Mouse (Mus musculus): Measurements from ENCODE around the gene Spem2. TPM values are rescaled to one million over a fixed set of nuclear protein-coding genes. Genes with fewer than 3 reads are reported as not detected.
A peak's percentile ranks its signal among the peaks of the same experiment; 100 is the strongest.

The Spem2 gene
- polyA plus RNA-seq, 1 experiment from 2014 or later, result not detected

DNA sequence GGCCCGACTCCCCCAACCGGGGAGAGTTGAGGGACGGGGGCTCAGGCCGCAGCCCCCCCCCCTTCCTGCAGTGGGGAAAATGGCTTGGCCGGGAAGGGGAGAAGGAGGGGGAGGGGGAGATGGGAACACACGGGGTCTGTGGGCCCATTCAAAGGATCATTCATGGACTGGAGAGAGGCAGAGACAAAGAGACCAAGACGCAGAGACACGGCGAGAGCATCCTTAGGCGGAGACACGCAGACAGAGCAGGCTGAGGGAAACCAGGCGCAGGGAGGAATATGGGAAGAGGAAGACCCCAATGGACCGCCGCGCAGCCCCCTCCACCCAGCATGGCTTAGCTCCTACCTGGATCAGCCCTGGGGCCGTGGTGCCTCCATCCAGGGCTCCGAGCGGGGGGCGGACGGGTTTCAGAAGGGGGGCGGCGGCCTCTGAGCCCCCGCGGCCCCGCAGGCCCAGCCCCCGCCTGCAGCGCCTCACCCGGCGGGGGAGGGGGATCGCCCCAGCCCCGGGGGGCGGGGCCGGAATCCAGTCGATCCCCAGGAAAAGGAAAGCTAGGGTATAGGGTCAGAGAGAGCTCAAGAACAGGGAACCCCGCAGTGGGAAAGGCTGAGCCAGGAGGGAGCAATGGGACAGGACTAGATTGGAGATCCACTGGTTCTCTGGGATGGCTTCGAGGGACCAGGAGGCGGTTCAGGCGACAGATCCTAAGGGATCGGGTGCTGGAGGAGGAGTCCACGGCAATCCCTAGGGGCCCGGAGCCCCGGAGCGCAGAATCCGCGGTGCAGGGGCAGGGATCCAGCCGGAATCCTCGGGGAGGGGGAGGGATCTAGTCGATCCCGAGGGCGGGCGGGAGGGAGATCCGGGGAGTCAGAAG, 18.7 kb upstream of the Spem2 start:
- WGBS, result under 1% methylated on average over 49 of the region's 52 CpGs
- no peaks in the 10 kb centered on the region for H3K36me3 ChIP-seq (ENCODE audit: insufficient read depth, low read length)
- TF ChIP-seq CTCF (IDR thresholded peaks at IDR 0.05; ENCODE audit: low read depth), result no peak
- no peak for ATAC-seq (replicated peaks; ENCODE audit: low FRiP score, low read depth)
- H3K4me2 ChIP-seq (ENCODE audit: low read length), result peak overlapping the region; percentile 97
- peak; percentile 50 for DNase-seq (ENCODE audit: low spot score)
- H3K4me3 ChIP-seq (replicated peaks; ENCODE audit: low read depth, low read length), result peak overlapping the region; percentile 59
- peaks cover 27% of the 10 kb centered on the region for H3K4me1 ChIP-seq (replicated peaks; ENCODE audit: insufficient read depth, low read length)
- no peaks in the 10 kb centered on the region for H3K9me3 ChIP-seq (replicated peaks; ENCODE audit: low read length)
- peak overlapping the region; percentile 75 for H3K9ac ChIP-seq (ENCODE audit: low read depth, low read length)
- H3K27me3 ChIP-seq (ENCODE audit: insufficient read depth, low read length), result no peaks in the 10 kb centered on the region
- peak overlapping the region; percentile 93 for H3K27ac ChIP-seq

DNA sequence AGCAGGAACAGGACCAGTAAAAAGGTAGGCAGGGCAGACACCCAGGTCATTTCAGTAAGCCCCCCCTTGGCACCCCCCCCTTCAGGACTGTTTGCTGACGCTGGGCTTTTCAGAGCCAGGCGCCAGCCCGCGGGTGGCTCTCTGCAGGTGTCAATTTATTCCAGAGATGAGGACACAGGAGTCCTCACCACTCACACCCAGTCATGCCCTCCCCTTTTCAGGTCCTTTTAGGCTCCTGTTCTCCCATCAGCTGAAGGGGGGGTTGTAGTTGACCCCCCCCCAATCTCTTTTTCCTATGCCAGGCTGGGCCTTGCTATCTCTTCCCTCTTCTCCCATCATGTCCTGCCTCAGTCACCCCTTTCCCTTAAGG, 17.7 kb upstream of the Spem2 start:
- WGBS, result 18% methylated on average over 4 of the region's 4 CpGs
- Histone ChIP-seq H3K9ac (ENCODE audit: low read depth, low read length) (no peak overlapping the region), H3K4me2 (ENCODE audit: low read length) (peak overlapping the region; percentile 97), H3K4me3 (replicated peaks; ENCODE audit: low read depth, low read length) (peak overlapping the region; percentile 59; the same call in 1 of the 2 replicates), H3K9me3 (replicated peaks; ENCODE audit: low read length) (no peaks in the 10 kb centered on the region), H3K27ac (no peak overlapping the region), H3K27me3 (ENCODE audit: insufficient read depth, low read length) (no peaks in the 10 kb centered on the region), H3K4me1 (replicated peaks; ENCODE audit: insufficient read depth, low read length) (peaks cover 27% of the 10 kb centered on the region), H3K36me3 (ENCODE audit: insufficient read depth, low read length) (no peaks in the 10 kb centered on the region)
- ATAC-seq (replicated peaks; ENCODE audit: low FRiP score, low read depth) (no peak), DNase-seq (ENCODE audit: low spot score) (no peak)
- TF ChIP-seq CTCF (IDR thresholded peaks at IDR 0.05; ENCODE audit: low read depth), result no peak

DNA sequence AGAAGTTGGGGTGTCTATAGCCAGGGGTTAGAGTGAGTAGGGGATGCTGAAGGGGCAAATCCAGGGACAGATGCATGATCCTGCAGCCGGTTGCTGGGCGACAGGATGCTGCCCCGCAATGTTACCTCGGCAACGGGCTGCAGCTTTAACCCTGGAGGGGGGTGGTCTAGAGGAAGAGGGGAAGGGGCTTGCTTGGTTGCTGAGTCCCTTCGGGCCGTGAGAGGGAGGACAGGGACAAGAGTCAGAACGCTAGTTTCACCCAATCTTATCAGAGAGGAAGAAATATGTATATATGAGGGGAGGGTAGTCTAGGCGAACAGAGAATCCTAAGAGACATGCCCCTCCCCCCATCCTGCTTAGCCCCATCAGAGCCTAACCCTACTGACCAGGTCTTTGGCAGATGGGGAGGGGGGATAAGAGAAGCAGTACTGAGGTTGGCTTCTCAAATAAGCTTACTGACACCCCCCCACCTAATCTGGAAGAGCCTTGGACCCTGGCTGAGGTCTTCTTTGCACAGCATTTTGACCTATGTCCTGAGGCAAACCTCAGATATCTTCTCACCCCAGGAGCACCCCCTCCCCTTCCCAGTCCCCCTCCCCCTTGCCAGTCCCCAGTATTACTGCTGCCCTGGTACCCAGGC, 17.2 kb upstream of the Spem2 start:
- Histone ChIP-seq H3K9me3 (replicated peaks; ENCODE audit: low read length) (no peaks in the 10 kb centered on the region), H3K4me2 (ENCODE audit: low read length) (peak overlapping the region; percentile 97; the same call in 1 of the 2 replicates), H3K27me3 (ENCODE audit: insufficient read depth, low read length) (no peaks in the 10 kb centered on the region), H3K4me3 (replicated peaks; ENCODE audit: low read depth, low read length) (no peak overlapping the region), H3K36me3 (ENCODE audit: insufficient read depth, low read length) (no peaks in the 10 kb centered on the region), H3K4me1 (replicated peaks; ENCODE audit: insufficient read depth, low read length) (peaks cover 27% of the 10 kb centered on the region), H3K27ac (no peak overlapping the region), H3K9ac (ENCODE audit: low read depth, low read length) (no peak overlapping the region)
- WGBS, result 23% methylated on average over 9 of the region's 9 CpGs
- ATAC-seq (replicated peaks; ENCODE audit: low FRiP score, low read depth) (no peak), DNase-seq (ENCODE audit: low spot score) (no peak)
- TF ChIP-seq CTCF (IDR thresholded peaks at IDR 0.05; ENCODE audit: low read depth), result no peak

DNA sequence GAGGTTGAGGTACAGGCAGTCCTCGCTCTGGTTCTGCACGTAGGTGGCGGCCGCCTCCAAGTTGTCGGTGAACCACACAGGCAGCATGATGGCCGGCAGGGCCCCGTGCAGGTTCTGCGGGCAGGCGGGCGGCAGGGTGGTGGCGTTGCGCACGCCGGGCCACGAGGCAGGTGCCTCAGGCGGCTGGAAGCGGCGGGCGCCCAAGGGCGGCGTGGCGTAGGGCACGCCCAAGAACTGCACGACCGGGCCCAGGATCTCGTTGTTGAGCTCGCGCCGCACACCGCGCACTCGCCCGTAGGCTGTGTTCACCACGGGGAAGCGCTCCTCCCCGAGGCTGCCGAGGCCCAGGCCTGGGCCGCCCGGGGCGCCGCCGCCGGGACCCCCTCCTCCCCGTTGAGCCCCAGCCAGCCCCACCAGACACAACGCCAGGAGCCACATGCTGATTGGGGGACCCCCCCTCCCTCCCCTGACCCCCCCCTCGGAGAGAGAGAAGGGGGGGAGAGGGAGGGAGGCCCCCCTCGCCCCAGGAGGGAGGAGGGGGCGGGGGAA, 15.8 kb upstream of the Spem2 start:
- DNase-seq (ENCODE audit: low spot score) (peak; percentile 47), ATAC-seq (replicated peaks; ENCODE audit: low FRiP score, low read depth) (no peak)
- Histone ChIP-seq H3K9me3 (replicated peaks; ENCODE audit: low read length) (no peaks in the 10 kb centered on the region), H3K4me1 (replicated peaks; ENCODE audit: insufficient read depth, low read length) (peaks cover 23% of the 10 kb centered on the region), H3K27me3 (ENCODE audit: insufficient read depth, low read length) (no peaks in the 10 kb centered on the region), H3K36me3 (ENCODE audit: insufficient read depth, low read length) (no peaks in the 10 kb centered on the region), H3K4me2 (ENCODE audit: low read length) (peak overlapping the region; percentile 92), H3K9ac (ENCODE audit: low read depth, low read length) (peak overlapping the region; percentile 74), H3K4me3 (replicated peaks; ENCODE audit: low read depth, low read length) (peak overlapping the region; percentile 42), H3K27ac (no peak overlapping the region)
- 0 out of 2 replicates have a peak, but pooled peaks have one; percentile 4 for TF ChIP-seq CTCF (IDR thresholded peaks at IDR 0.05; ENCODE audit: low read depth)
- WGBS, result 8% methylated on average over 44 of the region's 48 CpGs

DNA sequence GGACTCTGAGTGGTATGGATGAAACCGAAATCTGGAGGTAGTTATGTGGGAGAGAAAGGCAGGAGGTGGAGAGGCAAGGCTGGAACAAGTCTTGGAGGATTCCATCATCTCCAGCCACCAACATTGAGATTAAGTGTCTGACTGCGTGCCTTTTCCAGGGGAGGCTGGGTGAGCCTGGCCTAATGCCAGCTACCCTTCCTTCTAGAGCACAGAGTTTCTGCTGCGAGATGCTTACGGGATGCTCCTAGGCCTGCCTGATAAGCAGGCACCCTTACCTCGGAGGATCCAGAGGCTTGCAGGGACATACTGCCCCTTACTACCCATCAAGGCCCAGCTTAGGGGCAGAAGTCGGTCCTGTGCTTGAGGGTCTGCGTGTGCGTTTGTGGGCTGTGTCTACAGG, 15.3 kb upstream of the Spem2 start:
- Histone ChIP-seq H3K27me3 (ENCODE audit: insufficient read depth, low read length) (no peaks in the 10 kb centered on the region), H3K27ac (no peak overlapping the region), H3K4me1 (replicated peaks; ENCODE audit: insufficient read depth, low read length) (peaks cover 22% of the 10 kb centered on the region), H3K4me2 (ENCODE audit: low read length) (peak overlapping the region; percentile 92), H3K9me3 (replicated peaks; ENCODE audit: low read length) (no peaks in the 10 kb centered on the region), H3K9ac (ENCODE audit: low read depth, low read length) (peak overlapping the region; percentile 74; the same call in 1 of the 2 replicates), H3K4me3 (replicated peaks; ENCODE audit: low read depth, low read length) (peak overlapping the region; percentile 42), H3K36me3 (ENCODE audit: insufficient read depth, low read length) (no peaks in the 10 kb centered on the region)
- ATAC-seq (replicated peaks; ENCODE audit: low FRiP score, low read depth), result no peak
- 68% methylated on average over 8 of the region's 8 CpGs for WGBS
- no peak for TF ChIP-seq CTCF (IDR thresholded peaks at IDR 0.05; ENCODE audit: low read depth)
- no peak for DNase-seq (ENCODE audit: low spot score)

DNA sequence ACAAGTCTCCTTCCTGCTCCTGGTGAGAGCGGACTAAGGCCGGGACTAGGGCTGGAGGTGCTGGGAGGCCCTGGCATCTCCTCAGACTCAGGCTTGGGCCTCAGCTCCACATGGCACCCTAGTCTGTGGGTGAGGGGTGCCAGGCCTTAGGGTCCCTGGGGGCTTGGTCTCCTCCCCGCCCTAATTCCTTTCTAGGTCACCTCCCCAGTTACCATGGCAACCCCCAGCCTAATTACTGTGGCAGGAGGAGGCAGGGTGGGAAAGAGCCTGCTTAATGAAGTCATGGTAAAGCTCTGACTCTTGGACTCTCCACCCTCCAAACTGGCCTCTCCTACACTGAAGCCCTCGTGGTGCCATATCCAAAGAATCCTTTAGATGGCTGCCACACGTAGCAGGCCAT, 10.6 kb upstream of the Spem2 start:
- WGBS, result 63% methylated on average over 5 of the region's 5 CpGs
- Histone ChIP-seq H3K9ac (ENCODE audit: low read depth, low read length) (no peak overlapping the region), H3K4me3 (replicated peaks; ENCODE audit: low read depth, low read length) (no peak overlapping the region), H3K36me3 (ENCODE audit: insufficient read depth, low read length) (peaks cover 27% of the 10 kb centered on the region), H3K27ac (no peak overlapping the region), H3K4me1 (replicated peaks; ENCODE audit: insufficient read depth, low read length) (peaks cover 3% of the 10 kb centered on the region; the same call in 1 of the 2 replicates), H3K27me3 (ENCODE audit: insufficient read depth, low read length) (no peaks in the 10 kb centered on the region), H3K4me2 (ENCODE audit: low read length) (no peak overlapping the region), H3K9me3 (replicated peaks; ENCODE audit: low read length) (no peaks in the 10 kb centered on the region)
- ATAC-seq (replicated peaks; ENCODE audit: low FRiP score, low read depth), result no peak
- no peak for DNase-seq (ENCODE audit: low spot score)
- no peak for TF ChIP-seq CTCF (IDR thresholded peaks at IDR 0.05; ENCODE audit: low read depth)
